Mouse (Mus musculus) E14TG2a.4 (cell line): ENCODE data around the gene Ptprt.

Source experiments
- CTCF ChIP-seq: conservative IDR thresholded peaks from 2 replicates; pipeline ENCODE4 v1.5.1; 2014; ENCODE audit warnings: low read length
- NANOG ChIP-seq: IDR thresholded peaks from 2 replicates; pipeline ENCODE4 v1.6.1; 2014; ENCODE audit warnings: borderline replicate concordance, low read length, mixed read lengths

GRCm38 (mm10) chr2:162273826-162274225 lies 387.1 kb downstream of the Ptprt start:
- TF ChIP-seq CTCF (no peak), NANOG (no peak)
